Mouse (Mus musculus) 3134 (cell line): ENCODE results near the gene Sdc1.

ENCODE experiments used
- DNase-seq: peaks from one replicate; pipeline ENCODE4 v3.0.0-alpha.2; 2011; ENCODE audit warnings: low spot score; ENCODE audit not compliant: insufficient read length; ENCODE audit errors: extremely low read depth

The Sdc1 gene

DNA sequence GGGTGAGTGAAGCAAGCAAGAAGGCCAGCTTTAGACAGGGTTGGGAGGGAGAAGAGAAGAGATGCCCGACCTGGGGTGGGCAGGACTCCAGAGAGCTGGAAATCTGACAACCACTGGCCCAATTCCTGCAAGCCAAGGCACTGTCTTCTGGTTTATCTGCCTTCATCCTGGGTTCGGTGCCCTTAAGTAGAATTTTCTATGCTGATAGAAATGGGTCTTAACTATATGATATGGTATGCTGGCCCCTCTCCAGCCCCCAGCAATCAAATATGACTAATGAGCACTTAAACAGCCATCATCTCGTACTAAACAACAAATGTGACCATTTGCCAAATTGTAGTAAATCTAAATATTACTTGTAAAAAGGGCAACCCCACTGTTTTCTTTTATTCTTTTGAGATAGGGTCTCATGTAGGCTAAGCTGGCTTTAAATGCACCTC, 47.1 kb downstream of the Sdc1 start:
- DNase-seq: no peak

DNA sequence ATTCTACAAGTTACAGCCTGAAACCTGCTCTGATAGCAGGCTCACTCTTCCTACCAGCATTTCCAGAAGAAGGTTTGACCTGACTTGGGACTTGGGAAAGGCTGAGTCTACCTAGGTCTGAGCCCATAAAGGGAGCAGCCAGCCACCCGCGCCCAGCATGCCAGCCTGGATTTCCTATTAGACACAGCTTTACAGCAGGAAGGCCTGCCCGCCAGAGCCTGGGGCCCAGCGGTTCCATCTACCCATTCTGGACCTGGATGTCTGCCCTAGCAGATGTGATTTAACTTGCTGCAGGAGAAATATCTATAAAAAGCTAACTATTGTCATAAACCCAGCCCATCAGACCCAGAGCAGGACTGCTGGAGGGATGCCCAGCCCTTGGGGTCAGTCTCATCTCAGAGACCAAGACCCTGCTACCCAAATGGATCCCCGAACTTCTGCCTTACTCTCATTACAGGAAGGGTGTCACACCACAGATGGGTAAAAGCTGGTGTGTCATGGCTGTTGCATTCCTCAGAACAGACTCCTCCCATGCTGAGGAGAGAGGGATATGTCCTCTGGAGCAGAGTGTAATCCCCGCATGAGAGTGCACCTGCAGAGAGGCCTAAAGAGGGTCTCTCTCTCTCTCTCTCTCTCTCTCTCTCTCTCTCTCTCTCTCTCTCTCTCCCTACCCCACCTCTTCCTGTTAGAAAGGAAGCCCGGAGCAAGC, 54.0 kb downstream of the Sdc1 start:
- peak; percentile 20 for DNase-seq

DNA sequence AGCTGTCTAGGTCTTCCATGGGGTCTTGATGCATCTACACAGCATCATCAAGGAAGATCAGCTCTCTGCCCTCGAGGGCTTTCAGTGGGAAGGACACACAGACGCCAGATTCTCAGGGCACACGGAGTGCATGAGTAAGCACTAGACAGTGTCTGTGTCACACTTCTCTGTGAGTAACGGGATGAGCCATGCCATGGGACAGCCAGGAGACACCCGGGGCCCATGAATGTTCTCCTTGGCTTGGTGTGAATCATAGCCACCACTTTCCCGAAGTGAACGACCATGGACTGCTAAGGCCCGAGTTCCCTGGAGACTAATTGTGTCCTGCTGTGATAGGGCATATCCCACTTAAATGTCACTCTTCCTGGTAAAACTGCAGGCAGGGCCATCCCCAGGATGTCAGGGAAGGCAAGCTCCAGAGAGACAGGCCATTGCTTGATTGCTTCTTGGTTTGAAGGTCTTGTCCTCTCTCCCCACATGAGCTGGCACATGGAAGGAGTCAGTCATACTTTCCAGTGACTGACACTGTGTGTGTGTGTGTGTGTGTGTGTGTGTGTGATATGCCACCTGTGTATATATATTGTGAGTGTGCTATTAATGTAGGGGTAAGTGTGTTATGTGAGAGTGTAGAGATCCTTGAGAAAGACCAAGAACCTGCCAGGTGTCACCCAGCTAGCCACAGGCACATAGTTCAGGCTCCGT, 56.0 kb downstream of the Sdc1 start:
- DNase-seq: peak; percentile 43

- DNase-seq: no peak
These were observed 58.0 kb downstream of the Sdc1 start for GRCm38 (mm10) chr12:8829032-8829660.

- no peak for DNase-seq
These were observed 58.5 kb downstream of the Sdc1 start for GRCm38 (mm10) chr12:8829661-8830040.

DNA sequence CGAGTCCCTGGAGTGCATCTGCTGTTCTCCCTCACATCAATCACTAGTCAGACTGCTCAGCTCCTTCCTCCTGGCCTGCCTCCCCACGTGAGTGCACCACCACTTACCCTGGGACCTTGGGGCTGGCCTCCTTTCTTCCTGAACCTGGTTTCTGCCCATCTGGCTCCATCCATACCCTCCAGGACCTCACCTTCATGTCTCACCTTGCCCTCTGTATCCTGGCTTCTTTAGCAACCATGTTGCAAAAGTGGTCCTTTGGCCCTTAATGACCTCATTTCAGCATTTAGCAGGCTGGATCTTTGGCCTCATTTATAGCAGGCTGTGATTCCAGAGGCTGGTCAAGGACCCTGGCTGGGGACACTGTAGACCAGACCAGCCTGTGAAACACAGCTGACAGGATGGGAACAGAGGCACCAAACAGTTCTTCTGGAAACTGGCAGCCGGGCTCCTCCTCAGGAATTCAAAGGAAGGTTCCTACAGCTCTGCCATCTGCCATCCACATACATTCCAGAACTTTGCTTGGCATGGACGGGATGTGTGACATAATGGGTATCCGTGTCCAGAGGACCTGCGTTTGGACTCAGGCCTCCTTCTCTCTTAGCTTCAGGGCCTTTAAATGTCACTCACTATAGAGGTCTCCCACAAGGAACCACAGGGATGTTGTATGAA, 60.0 kb downstream of the Sdc1 start:
- no peak for DNase-seq

DNA sequence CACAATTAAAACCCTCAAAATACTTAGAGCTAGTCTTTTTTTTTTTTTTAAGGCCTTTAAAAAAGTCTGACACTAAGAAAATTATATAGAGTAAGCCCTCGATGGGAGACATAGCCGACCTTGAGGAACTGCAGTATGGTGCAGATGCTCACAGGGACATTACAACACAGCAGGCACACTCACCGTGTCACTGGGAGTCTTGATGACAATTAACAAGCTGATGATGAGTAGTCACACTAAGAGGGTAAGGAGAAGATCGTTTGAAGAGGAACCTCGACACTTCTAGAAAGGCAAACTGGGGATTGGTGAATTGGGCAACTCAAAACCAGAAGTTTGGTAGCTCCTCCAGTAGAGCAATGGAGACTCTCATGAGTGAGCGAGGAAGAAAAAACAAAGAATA, 60.6 kb downstream of the Sdc1 start:
- no peak for DNase-seq

- DNase-seq: no peak
These were observed 69.7 kb downstream of the Sdc1 start for GRCm38 (mm10) chr12:8840782-8841325.

GRCm38 (mm10) chr12:8842725-8843124, 71.6 kb downstream of the Sdc1 start:
- no peak for DNase-seq
